17 mouse cellular contexts compared by ENCODE assay signal in genomic region chr19:54688630-54689029, GRCm38 (mm10).
A peak's percentile ranks its signal among the peaks of the same experiment; 100 is the strongest.
DNase-seq lines count a peak whose midpoint lies in the region; ATAC-seq and TF ChIP-seq lines count a peak whose summit lies in the region.
"Had no signal": no experiment of that assay in that cellular context is flagged by ENCODE, and none has a peak within 500 bp of the region (broad histone marks: within the 10 kb centered on the region; RNA-seq: fewer than 3 reads in every experiment).

No protein-coding gene starts in this region.

- no peaks in the 10 kb centered on the region for H3K4me1 ChIP-seq in kidney, adult 2 months (ENCODE audit: control insufficient read depth, insufficient read depth, low read length)
- no peaks in the 10 kb centered on the region for H3K4me1 ChIP-seq in intestine, embryonic 16.5 days (ENCODE audit: control insufficient read depth, insufficient read depth, low read length)
- H3K4me1 ChIP-seq in hindbrain, embryonic 14.5 days (replicated peaks; ENCODE audit: control insufficient read depth, insufficient read depth, low read length) = no peaks in the 10 kb centered on the region
- H3K4me1 ChIP-seq: embryonic facial prominence, embryonic 13.5 days; heart, embryonic 15.5 days; midbrain, embryonic 12.5 days had no signal

- H3K27ac ChIP-seq in kidney, adult 2 months (ENCODE audit: insufficient read depth, low read depth, low read length) = no peak overlapping the region
- H3K27ac ChIP-seq in intestine, embryonic 16.5 days (ENCODE audit: low read length) = peak overlapping the region; percentile 68
- no peak overlapping the region for H3K27ac ChIP-seq in hindbrain, embryonic 14.5 days
- H3K27ac ChIP-seq: embryonic facial prominence, embryonic 13.5 days; heart, adult 2 months; heart, embryonic 15.5 days; liver, embryonic 14.5 days; macrophage; midbrain, embryonic 12.5 days had no signal

- H3K9ac ChIP-seq in intestine, embryonic 16.5 days (ENCODE audit: low read depth, low read length) = no peak overlapping the region
- no peak overlapping the region for H3K9ac ChIP-seq in hindbrain, embryonic 14.5 days
- H3K9ac ChIP-seq: embryonic facial prominence, embryonic 13.5 days; heart, embryonic 15.5 days; liver, embryonic 14.5 days; midbrain, embryonic 12.5 days had no signal

- no peak overlapping the region for H3K4me2 ChIP-seq in intestine, embryonic 16.5 days (ENCODE audit: low read depth, low read length)
- H3K4me2 ChIP-seq in hindbrain, embryonic 14.5 days (replicated peaks) = no peak overlapping the region
- H3K4me2 ChIP-seq: embryonic facial prominence, embryonic 13.5 days; heart, embryonic 15.5 days; midbrain, embryonic 12.5 days had no signal

- H3K27me3 ChIP-seq in kidney, adult 2 months (replicated peaks; ENCODE audit: control insufficient read depth, insufficient read depth, low read length) = no peaks in the 10 kb centered on the region
- H3K27me3 ChIP-seq in intestine, embryonic 16.5 days (replicated peaks; ENCODE audit: control insufficient read depth, insufficient read depth, low read length) = no peaks in the 10 kb centered on the region
- H3K27me3 ChIP-seq in hindbrain, embryonic 14.5 days (ENCODE audit: control insufficient read depth, insufficient read depth, low read length) = no peaks in the 10 kb centered on the region
- H3K27me3 ChIP-seq: embryonic facial prominence, embryonic 13.5 days; heart, embryonic 15.5 days; midbrain, embryonic 12.5 days had no signal

- TF ChIP-seq POLR2A in kidney, adult 2 months (IDR thresholded peaks at IDR 0.05; ENCODE audit: low read depth, low read length) = no peak

- peak; percentile 98 for ATAC-seq in intestine, embryonic 16.5 days
- ATAC-seq in hindbrain, embryonic 14.5 days (ENCODE audit: low FRiP score) = no peak

- H3K4me3 ChIP-seq in kidney, adult 2 months (ENCODE audit: insufficient read depth, low read depth, low read length) = no peak overlapping the region
- no peak overlapping the region for H3K4me3 ChIP-seq in intestine, embryonic 16.5 days (ENCODE audit: low read length)
- H3K4me3 ChIP-seq in hindbrain, embryonic 14.5 days (replicated peaks; ENCODE audit: low read length) = no peak overlapping the region
- H3K4me3 ChIP-seq: embryonic facial prominence, embryonic 13.5 days; heart, adult 2 months; heart, embryonic 15.5 days; midbrain, embryonic 12.5 days had no signal

- H3K36me3 ChIP-seq in kidney, adult 2 months (ENCODE audit: control insufficient read depth, insufficient read depth, low read length) = no peaks in the 10 kb centered on the region
- no peaks in the 10 kb centered on the region for H3K36me3 ChIP-seq in intestine, embryonic 16.5 days (ENCODE audit: control insufficient read depth, insufficient read depth, low read length)
- H3K36me3 ChIP-seq in hindbrain, embryonic 14.5 days (replicated peaks; ENCODE audit: control insufficient read depth, insufficient read depth) = no peaks in the 10 kb centered on the region
- H3K36me3 ChIP-seq: embryonic facial prominence, embryonic 13.5 days; heart, embryonic 15.5 days; midbrain, embryonic 12.5 days had no signal

- no peak for TF ChIP-seq CTCF in kidney, adult 2 months (conservative IDR thresholded peaks at IDR 0.05; ENCODE audit: insufficient read depth, insufficient read length, low read depth, low read length)

- H3K9me3 ChIP-seq in intestine, embryonic 16.5 days (ENCODE audit: control insufficient read depth, low read length) = no peaks in the 10 kb centered on the region
- H3K9me3 ChIP-seq in hindbrain, embryonic 14.5 days (ENCODE audit: control insufficient read depth, low read length) = no peaks in the 10 kb centered on the region
- H3K9me3 ChIP-seq: embryonic facial prominence, embryonic 13.5 days; heart, embryonic 15.5 days; midbrain, embryonic 12.5 days had no signal

- peak; percentile 22 for DNase-seq in kidney, adult 2 months
- DNase-seq in kidney, postnatal 25 days = no peak
- DNase-seq in fat pad, adult 2 months (ENCODE audit: extremely low read depth, low read depth, low spot score) = peak; percentile 79
- peak; percentile 6 for DNase-seq in mesoderm, embryonic 11.5 days (ENCODE audit: low read depth, low spot score)
- no peak for DNase-seq in hindbrain, embryonic 14.5 days (ENCODE audit: low spot score)
- no peak for DNase-seq in lung, adult 18-20 months
- DNase-seq: adrenal gland, postnatal 36 days; cerebellum, adult 2 months; heart, adult 2 months; heart, postnatal 4 days; retina, postnatal 1 day had no signal

Comparison
In these comparisons a context has a peak if more than half of its experiments do, and no peak if none do; other contexts are left out.
1. DNase-seq: peak in kidney, adult 2 months (single experiment), fat pad, adult 2 months (single experiment) and mesoderm, embryonic 11.5 days (single experiment); none in kidney, postnatal 25 days (0 of 2), hindbrain, embryonic 14.5 days (single experiment) and lung, adult 18-20 months (0 of 2).